Mouse (Mus musculus): ENCODE data around the gene Akap6. TPM values are rescaled to one million over a fixed set of nuclear protein-coding genes. Genes with fewer than 3 reads are reported as not detected.

Gene Akap6
- total RNA-seq, 2 experiments from 2014 or later, result 182 to 191 TPM

DNA sequence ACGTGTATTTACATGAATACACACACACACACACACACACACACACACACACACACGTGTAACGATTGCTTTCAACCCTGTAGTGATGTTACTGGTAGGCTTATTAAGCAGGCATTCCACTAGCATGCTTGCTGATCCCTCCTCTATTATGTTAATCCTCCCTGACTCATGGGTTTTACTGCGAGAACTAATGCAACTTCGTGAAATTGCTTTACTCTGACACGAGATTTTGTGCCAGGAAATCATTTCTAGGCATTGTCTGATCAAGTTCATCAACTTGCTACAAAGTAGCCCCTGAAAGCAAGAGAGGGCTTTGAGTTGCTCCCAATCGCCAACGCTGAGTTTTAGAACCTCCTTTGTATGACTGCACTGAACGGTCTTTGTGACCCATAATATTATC is 132.6 kb downstream of the Akap6 start:
- no peak for DNase-seq (ENCODE audit: extremely low spot score in 1 of 2, low spot score in 2 of 2)
- intact Hi-C loops (cut with DNase I), result loop anchor here (5.0 to 10.0 kb wide), 3 partner anchors 134 to 817 kb away; partner anchors contain the start of genes Akap6 and Arhgap5

DNA sequence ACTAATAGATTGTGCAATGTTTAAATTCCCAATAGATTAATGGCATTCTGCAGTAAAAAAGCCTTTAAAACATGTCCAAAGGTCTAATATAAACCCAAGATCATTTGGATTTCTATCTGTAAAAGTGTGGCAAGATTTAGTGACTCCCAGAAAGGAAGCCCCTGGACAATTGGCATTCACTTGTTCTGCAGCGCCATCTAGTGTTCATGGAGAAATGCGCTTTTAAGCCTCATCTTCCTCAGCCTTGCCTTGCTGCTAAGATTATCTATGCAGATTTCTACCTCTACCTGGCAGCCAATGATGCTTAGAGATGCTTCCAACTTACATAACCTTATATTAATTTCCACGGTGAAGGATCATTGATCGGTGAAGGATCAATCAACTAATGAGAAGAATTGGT is 133.0 kb downstream of the Akap6 start:
- intact Hi-C loops (cut with DNase I), result loop anchor here (5.0 to 10.0 kb wide), 3 partner anchors 135 to 817 kb away; partner anchors contain the start of genes Akap6 and Arhgap5
- peak; percentile 56 to 75 for DNase-seq (ENCODE audit: extremely low spot score in 1 of 2, low spot score in 2 of 2)

- intact Hi-C loops (cut with DNase I), result loop anchor here (5.0 to 10.0 kb wide), 3 partner anchors 136 to 818 kb away; partner anchors contain the start of genes Akap6 and Arhgap5
- DNase-seq (ENCODE audit: extremely low spot score in 1 of 2, low spot score in 2 of 2), result no peak
These were observed 134.0 kb downstream of the Akap6 start for GRCm38 (mm10) chr12:52833141-52833540.

DNA sequence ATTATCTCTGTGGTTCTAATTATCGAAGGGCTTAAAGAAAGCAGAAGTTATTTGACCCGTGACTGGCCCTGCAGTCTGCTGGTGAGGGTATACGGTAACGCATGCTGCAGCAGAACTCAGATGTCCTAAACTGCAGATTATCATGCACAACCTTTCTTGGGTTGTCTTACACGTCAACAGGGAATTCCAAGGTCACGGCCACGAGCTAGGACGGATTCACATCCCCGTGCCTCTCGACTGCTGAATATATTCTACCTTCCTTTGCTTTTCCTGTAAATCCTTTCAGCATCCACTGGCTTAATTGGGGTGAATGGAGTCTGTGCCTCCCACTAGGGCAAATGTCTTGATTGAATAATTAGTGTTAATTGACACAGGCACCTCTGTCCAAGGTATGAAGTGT is 134.9 kb downstream of the Akap6 start:
- DNase-seq (ENCODE audit: extremely low spot score in 1 of 2, low spot score in 2 of 2), result no peak
- intact Hi-C loops (cut with DNase I), result loop anchor here (5.0 to 10.0 kb wide), 3 partner anchors 137 to 819 kb away; partner anchors contain the start of genes Akap6 and Arhgap5

- DNase-seq (ENCODE audit: extremely low spot score in 1 of 2, low spot score in 2 of 2), result no peak
- intact Hi-C loops (cut with DNase I), result loop anchor here (5.0 to 10.0 kb wide), 4 partner anchors 57 to 820 kb away; partner anchors contain the start of genes Akap6 and Arhgap5
These were observed 135.6 kb downstream of the Akap6 start for GRCm38 (mm10) chr12:52834781-52835279.

GRCm38 (mm10) chr12:52835291-52835742 is 136.1 kb downstream of the Akap6 start:
- intact Hi-C loops (cut with DNase I), result loop anchor here (5.0 to 10.0 kb wide), 3 partner anchors 57 to 821 kb away; partner anchors contain the start of gene Arhgap5
- no peak for DNase-seq (ENCODE audit: extremely low spot score in 1 of 2, low spot score in 2 of 2)

DNA sequence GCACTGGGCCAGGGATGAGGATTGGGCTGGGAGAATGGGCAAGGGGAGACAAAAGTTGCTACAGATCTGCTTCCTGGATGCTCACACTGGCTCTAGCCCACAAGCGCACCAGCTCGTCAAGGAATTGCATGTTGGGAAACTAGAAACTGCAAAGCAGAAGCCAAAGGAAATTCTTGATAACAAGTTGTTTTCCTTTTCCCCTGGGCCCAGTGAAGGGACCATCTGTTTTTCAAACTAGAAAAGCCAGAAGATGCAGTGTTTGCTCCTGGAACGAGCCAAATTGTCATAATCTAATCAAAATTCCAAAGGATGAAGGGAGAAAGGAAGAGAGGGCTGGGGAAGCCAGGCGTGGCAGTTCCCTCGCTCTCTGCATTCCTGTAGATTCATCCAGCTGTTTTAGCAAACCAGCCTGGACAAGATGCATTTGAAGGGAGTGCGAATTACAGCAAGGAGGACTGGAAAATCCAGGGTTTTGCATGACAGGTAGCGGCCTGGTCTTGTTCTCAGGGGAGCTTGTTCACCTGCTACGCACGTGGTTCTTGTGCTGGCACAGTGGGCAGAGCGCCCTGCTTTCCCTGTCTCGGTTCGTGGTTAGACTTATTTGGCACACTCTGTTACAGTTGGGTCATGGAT is 136.8 kb downstream of the Akap6 start:
- intact Hi-C loops (cut with DNase I), result loop anchor here (5.0 to 10.0 kb wide), 3 partner anchors 56 to 821 kb away; partner anchors contain the start of gene Arhgap5
- DNase-seq (ENCODE audit: extremely low spot score in 1 of 2, low spot score in 2 of 2), result no peak

GRCm38 (mm10) chr12:52845982-52846381 is 146.8 kb downstream of the Akap6 start:
- intact Hi-C loops (cut with DNase I), result no loop called here
- DNase-seq (ENCODE audit: extremely low spot score in 1 of 2, low spot score in 2 of 2), result no peak

GRCm38 (mm10) chr12:52847020-52847419 is 147.8 kb downstream of the Akap6 start:
- intact Hi-C loops (cut with DNase I), result no loop called here
- DNase-seq (ENCODE audit: extremely low spot score in 1 of 2, low spot score in 2 of 2), result no peak

GRCm38 (mm10) chr12:52847830-52848518 is 148.8 kb downstream of the Akap6 start:
- DNase-seq (ENCODE audit: extremely low spot score in 1 of 2, low spot score in 2 of 2), result no peak
- intact Hi-C loops (cut with DNase I), result no loop called here

GRCm38 (mm10) chr12:52848519-52848855 is 149.3 kb downstream of the Akap6 start:
- intact Hi-C loops (cut with DNase I), result no loop called here
- no peak for DNase-seq (ENCODE audit: extremely low spot score in 1 of 2, low spot score in 2 of 2)

DNA sequence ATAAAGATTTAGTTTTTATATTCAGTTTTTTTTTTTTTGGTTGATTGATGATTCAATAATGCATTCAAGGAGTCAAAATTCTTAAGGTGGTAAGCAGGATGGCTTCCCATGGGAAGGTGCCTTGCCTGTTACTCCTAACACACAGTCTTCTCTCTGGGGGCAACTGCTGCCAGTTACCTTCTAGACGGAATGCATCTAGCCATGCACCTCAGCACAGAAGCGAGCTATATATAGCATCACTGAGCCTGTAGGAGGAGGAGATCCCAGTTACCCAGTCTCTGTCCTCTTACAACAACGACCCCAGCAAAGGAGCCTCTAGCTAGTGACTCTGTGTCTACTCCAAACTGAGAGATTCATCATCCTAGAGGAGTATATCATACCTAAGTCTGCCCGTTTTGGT is 150.1 kb downstream of the Akap6 start:
- intact Hi-C loops (cut with DNase I), result no loop called here
- no peak for DNase-seq (ENCODE audit: extremely low spot score in 1 of 2, low spot score in 2 of 2)

GRCm38 (mm10) chr12:52850332-52851036 is 151.3 kb downstream of the Akap6 start:
- no peak for DNase-seq (ENCODE audit: extremely low spot score in 1 of 2, low spot score in 2 of 2)
- intact Hi-C loops (cut with DNase I), result no loop called here

DNA sequence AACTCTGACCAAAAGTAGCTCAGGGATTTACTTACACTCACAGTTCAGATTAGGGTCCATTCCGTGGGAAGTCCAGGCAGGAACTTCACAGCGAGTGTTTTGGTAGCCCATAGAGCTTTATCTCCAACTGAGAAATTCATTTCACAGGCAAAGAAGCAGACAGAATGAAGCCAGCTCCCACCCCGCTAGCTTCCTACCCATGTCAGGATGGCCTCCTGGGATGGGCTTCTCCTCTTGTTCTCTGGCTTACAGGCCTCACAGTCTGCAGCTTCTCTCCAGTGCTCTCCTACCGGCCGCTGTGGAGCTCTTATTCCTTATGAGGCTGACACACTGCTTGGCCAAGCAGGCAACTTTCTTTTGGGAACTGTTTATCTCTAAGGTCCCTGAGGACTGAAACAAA is 152.0 kb downstream of the Akap6 start:
- no peak for DNase-seq (ENCODE audit: extremely low spot score in 1 of 2, low spot score in 2 of 2)

DNA sequence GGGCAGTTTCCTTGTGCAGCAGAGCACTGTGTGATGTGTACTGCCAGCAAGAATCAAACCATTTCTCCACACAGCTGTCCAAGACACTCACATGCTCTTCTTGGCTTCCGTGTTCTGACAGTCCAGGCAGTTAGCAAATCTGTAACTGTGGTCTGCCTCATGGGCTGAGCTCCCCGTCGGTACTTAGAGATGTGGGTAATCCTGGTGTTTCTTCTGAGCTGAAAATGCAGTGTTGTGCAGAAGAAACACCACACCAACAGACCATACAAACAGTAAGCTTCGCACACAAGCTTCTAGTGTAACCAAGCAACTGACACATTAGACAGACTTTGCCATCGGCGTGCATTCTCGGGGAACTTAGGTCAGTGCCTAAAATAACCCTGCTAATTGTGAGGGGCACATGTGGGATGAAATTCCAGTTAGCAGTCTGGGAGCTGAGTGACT is 155.1 kb downstream of the Akap6 start:
- intact Hi-C loops (cut with DNase I), result no loop called here
- no peak for DNase-seq (ENCODE audit: extremely low spot score in 1 of 2, low spot score in 2 of 2)

More for the DNA sequence above, 152.0 kb downstream of the Akap6 start:
- intact Hi-C loops (cut with DNase I), result no loop called here

DNA sequence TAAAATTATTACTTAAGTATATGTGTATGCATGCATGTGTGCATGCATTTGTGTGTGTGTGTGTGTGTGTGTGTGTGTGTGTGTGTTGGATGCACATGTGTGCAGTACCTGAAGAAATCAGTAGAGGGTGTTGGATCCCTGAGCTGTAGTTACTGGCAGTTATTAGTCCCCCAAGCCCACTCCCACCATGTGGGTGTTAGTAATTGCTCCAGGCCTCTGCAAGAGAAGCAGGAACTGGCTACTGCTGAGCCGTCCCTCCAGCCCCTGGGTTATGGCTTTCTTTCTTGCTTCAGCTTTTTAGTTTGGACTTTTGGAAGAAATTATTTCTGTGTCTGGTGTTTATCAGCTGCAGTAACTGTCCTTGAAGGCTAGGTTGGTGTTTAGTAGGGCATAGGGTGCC is 156.9 kb downstream of the Akap6 start:
- DNase-seq (ENCODE audit: extremely low spot score in 1 of 2, low spot score in 2 of 2), result no peak
- intact Hi-C loops (cut with DNase I), result no loop called here

GRCm38 (mm10) chr12:52857306-52857705 is 158.1 kb downstream of the Akap6 start:
- intact Hi-C loops (cut with DNase I), result no loop called here
- no peak for DNase-seq (ENCODE audit: extremely low spot score in 1 of 2, low spot score in 2 of 2)

- no peak for DNase-seq (ENCODE audit: extremely low spot score in 1 of 2, low spot score in 2 of 2)
- intact Hi-C loops (cut with DNase I), result no loop called here
These were observed 162.7 kb downstream of the Akap6 start for GRCm38 (mm10) chr12:52861922-52862321.

GRCm38 (mm10) chr12:52868000-52868624 is 168.9 kb downstream of the Akap6 start:
- peak in 1 of 2 experiments; percentile 15 for DNase-seq (ENCODE audit: extremely low spot score in 1 of 2, low spot score in 2 of 2)

More at GRCm38 (mm10) chr12:52868000-52868624, 168.9 kb downstream of the Akap6 start:
- intact Hi-C loops (cut with DNase I), result no loop called here

Measured in left cerebral cortex, postnatal 10 days (tissue).